Mouse (Mus musculus): ENCODE data around the gene Vwf. TPM values are rescaled to one million over a fixed set of nuclear protein-coding genes. Genes with fewer than 3 reads are reported as not detected.
A peak's percentile ranks its signal among the peaks of the same experiment; 100 is the strongest.

Gene Vwf
- polyA plus RNA-seq, 1 experiment from 2014 or later, result 9.8 TPM

GRCm38 (mm10) chr6:125592536-125592935, 46.0 kb downstream of the Vwf start:
- H3K27me3 ChIP-seq (ENCODE audit: control insufficient read depth, insufficient read depth, low read length), result no peaks in the 10 kb centered on the region
- H3K36me3 ChIP-seq (ENCODE audit: control insufficient read depth, insufficient read depth, low read length), result no peaks in the 10 kb centered on the region
- peak overlapping the region; percentile 88 for H3K27ac ChIP-seq (ENCODE audit: low read length)
- no peak for ATAC-seq (ENCODE audit: insufficient number of reproducible peaks, insufficient read depth, low FRiP score, low read depth)
- no peak overlapping the region for H3K4me3 ChIP-seq (ENCODE audit: low read depth, low read length)
- no peak overlapping the region for H3K4me2 ChIP-seq (replicated peaks; ENCODE audit: low read depth, low read length)
- H3K9ac ChIP-seq (replicated peaks; ENCODE audit: low read depth, low read length), result no peak overlapping the region
- peaks cover 2% of the 10 kb centered on the region; the same call in 1 of the 2 replicates for H3K4me1 ChIP-seq (ENCODE audit: control insufficient read depth, insufficient read depth, low read length)
- H3K9me3 ChIP-seq (ENCODE audit: control insufficient read depth, low read depth, low read length), result no peaks in the 10 kb centered on the region
- 82% methylated on average over 6 of the region's 6 CpGs for WGBS

- H3K9me3 ChIP-seq (ENCODE audit: control insufficient read depth, low read depth, low read length), result no peaks in the 10 kb centered on the region
- no peak overlapping the region for H3K4me3 ChIP-seq (ENCODE audit: low read depth, low read length)
- no peaks in the 10 kb centered on the region for H3K36me3 ChIP-seq (ENCODE audit: control insufficient read depth, insufficient read depth, low read length)
- H3K4me1 ChIP-seq (ENCODE audit: control insufficient read depth, insufficient read depth, low read length), result peaks cover 2% of the 10 kb centered on the region; the same call in 1 of the 2 replicates
- 84% methylated on average over 4 of the region's 4 CpGs for WGBS
- no peak overlapping the region for H3K4me2 ChIP-seq (replicated peaks; ENCODE audit: low read depth, low read length)
- no peak for ATAC-seq (ENCODE audit: insufficient number of reproducible peaks, insufficient read depth, low FRiP score, low read depth)
- H3K9ac ChIP-seq (replicated peaks; ENCODE audit: low read depth, low read length), result no peak overlapping the region
- no peak overlapping the region for H3K27ac ChIP-seq (ENCODE audit: low read length)
- H3K27me3 ChIP-seq (ENCODE audit: control insufficient read depth, insufficient read depth, low read length), result no peaks in the 10 kb centered on the region
Observed at GRCm38 (mm10) chr6:125594311-125594710, 47.7 kb downstream of the Vwf start.

DNA sequence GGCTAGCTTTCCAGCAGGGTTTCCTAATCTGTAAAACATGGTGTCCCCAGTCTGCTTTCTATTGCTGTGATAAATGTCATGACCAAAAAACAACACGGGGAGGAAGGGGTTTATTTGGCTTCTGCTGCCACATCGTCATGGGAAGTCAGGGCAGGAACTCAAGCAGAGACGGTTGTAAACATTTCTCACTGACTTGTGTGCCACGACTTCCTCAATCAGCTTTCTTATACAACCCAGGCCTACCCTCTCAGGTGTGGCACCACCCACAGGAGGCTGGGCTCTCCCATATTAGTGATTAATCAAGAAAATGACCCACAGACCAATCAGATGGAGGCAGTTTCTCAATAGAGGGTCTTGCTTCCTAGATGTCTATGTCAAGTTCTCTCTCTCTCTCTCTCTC, 48.3 kb downstream of the Vwf start:
- WGBS, result 17% methylated on average over 4 of the region's 4 CpGs
- no peak for ATAC-seq (ENCODE audit: insufficient number of reproducible peaks, insufficient read depth, low FRiP score, low read depth)
- no peak overlapping the region for H3K27ac ChIP-seq (ENCODE audit: low read length)

GRCm38 (mm10) chr6:125596701-125597318, 50.2 kb downstream of the Vwf start:
- H3K4me1 ChIP-seq (ENCODE audit: control insufficient read depth, insufficient read depth, low read length), result no peaks in the 10 kb centered on the region
- no peaks in the 10 kb centered on the region for H3K9me3 ChIP-seq (ENCODE audit: control insufficient read depth, low read depth, low read length)
- no peak overlapping the region for H3K27ac ChIP-seq (ENCODE audit: low read length)
- H3K4me2 ChIP-seq (replicated peaks; ENCODE audit: low read depth, low read length), result no peak overlapping the region
- no peaks in the 10 kb centered on the region for H3K36me3 ChIP-seq (ENCODE audit: control insufficient read depth, insufficient read depth, low read length)
- H3K9ac ChIP-seq (replicated peaks; ENCODE audit: low read depth, low read length), result no peak overlapping the region
- no peaks in the 10 kb centered on the region for H3K27me3 ChIP-seq (ENCODE audit: control insufficient read depth, insufficient read depth, low read length)
- H3K4me3 ChIP-seq (ENCODE audit: low read depth, low read length), result no peak overlapping the region
- no peak for ATAC-seq (ENCODE audit: insufficient number of reproducible peaks, insufficient read depth, low FRiP score, low read depth)
- 45% methylated on average over 16 of the region's 16 CpGs for WGBS

More for the DNA sequence above, 48.3 kb downstream of the Vwf start:
- H3K36me3 ChIP-seq (ENCODE audit: control insufficient read depth, insufficient read depth, low read length), result no peaks in the 10 kb centered on the region
- H3K4me3 ChIP-seq (ENCODE audit: low read depth, low read length), result no peak overlapping the region
- no peaks in the 10 kb centered on the region for H3K9me3 ChIP-seq (ENCODE audit: control insufficient read depth, low read depth, low read length)
- peaks cover 2% of the 10 kb centered on the region; the same call in 1 of the 2 replicates for H3K4me1 ChIP-seq (ENCODE audit: control insufficient read depth, insufficient read depth, low read length)
- H3K27me3 ChIP-seq (ENCODE audit: control insufficient read depth, insufficient read depth, low read length), result no peaks in the 10 kb centered on the region
- no peak overlapping the region for H3K9ac ChIP-seq (replicated peaks; ENCODE audit: low read depth, low read length)
- no peak overlapping the region for H3K4me2 ChIP-seq (replicated peaks; ENCODE audit: low read depth, low read length)

DNA sequence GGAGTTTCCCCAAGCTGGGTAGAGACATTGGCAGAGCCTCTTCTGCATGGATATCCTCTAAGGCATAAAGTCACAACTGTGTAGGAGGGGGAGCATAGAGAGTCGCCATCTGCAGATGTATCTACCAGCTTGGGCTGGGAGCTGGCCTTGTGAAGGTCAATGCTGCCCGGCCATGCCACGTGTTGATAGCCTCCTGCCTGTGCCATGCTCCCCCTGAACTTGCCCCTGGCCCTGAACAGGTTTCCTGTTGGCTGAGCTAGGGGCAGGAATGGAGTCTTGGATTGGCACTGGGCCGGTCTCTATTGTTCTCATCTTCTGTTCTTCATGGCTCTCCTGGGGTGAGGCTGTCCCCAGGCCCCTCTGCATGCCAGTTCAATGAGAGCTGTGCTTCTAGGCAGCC, 51.1 kb downstream of the Vwf start:
- no peak overlapping the region for H3K9ac ChIP-seq (replicated peaks; ENCODE audit: low read depth, low read length)
- no peaks in the 10 kb centered on the region for H3K4me1 ChIP-seq (ENCODE audit: control insufficient read depth, insufficient read depth, low read length)
- H3K4me3 ChIP-seq (ENCODE audit: low read depth, low read length), result no peak overlapping the region
- no peaks in the 10 kb centered on the region for H3K36me3 ChIP-seq (ENCODE audit: control insufficient read depth, insufficient read depth, low read length)
- ATAC-seq (ENCODE audit: insufficient number of reproducible peaks, insufficient read depth, low FRiP score, low read depth), result no peak
- H3K27ac ChIP-seq (ENCODE audit: low read length), result no peak overlapping the region
- 92% methylated on average over 4 of the region's 4 CpGs for WGBS
- no peaks in the 10 kb centered on the region for H3K9me3 ChIP-seq (ENCODE audit: control insufficient read depth, low read depth, low read length)
- no peaks in the 10 kb centered on the region for H3K27me3 ChIP-seq (ENCODE audit: control insufficient read depth, insufficient read depth, low read length)
- H3K4me2 ChIP-seq (replicated peaks; ENCODE audit: low read depth, low read length), result no peak overlapping the region

DNA sequence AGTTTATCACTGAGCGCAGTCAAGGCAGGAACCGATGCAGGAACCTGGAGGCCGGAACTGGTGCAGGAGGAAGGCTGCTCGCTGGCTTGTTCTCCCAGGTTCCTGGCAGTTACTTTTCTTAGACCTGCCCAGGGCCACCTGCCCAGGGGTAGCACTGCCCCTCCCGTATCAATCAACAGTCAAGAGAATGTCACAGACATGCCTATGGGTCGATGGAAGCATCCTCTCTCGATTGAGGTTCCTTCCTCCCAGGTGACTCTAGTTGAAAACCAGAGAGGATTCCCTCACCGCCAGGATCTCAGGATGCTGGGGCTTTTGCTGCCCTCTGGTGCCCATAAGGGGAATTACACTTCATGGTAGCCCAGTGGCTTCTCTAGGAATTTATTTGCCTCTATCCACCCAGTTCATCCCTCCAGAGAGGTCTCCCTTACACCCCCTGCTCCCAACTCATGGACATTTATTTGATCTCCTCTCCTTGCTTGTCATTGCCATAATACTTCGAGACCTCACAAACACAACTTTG, 53.5 kb downstream of the Vwf start:
- 42% methylated on average over 9 of the region's 9 CpGs for WGBS
- H3K36me3 ChIP-seq (ENCODE audit: control insufficient read depth, insufficient read depth, low read length), result no peaks in the 10 kb centered on the region
- H3K27ac ChIP-seq (ENCODE audit: low read length), result no peak overlapping the region
- H3K9me3 ChIP-seq (ENCODE audit: control insufficient read depth, low read depth, low read length), result no peaks in the 10 kb centered on the region
- H3K9ac ChIP-seq (replicated peaks; ENCODE audit: low read depth, low read length), result no peak overlapping the region
- no peak for ATAC-seq (ENCODE audit: insufficient number of reproducible peaks, insufficient read depth, low FRiP score, low read depth)
- no peak overlapping the region for H3K4me3 ChIP-seq (ENCODE audit: low read depth, low read length)
- H3K4me1 ChIP-seq (ENCODE audit: control insufficient read depth, insufficient read depth, low read length), result no peaks in the 10 kb centered on the region
- H3K4me2 ChIP-seq (replicated peaks; ENCODE audit: low read depth, low read length), result no peak overlapping the region
- no peaks in the 10 kb centered on the region for H3K27me3 ChIP-seq (ENCODE audit: control insufficient read depth, insufficient read depth, low read length)

- H3K27ac ChIP-seq (ENCODE audit: low read length), result no peak overlapping the region
- no peak for ATAC-seq (ENCODE audit: insufficient number of reproducible peaks, insufficient read depth, low FRiP score, low read depth)
- no peaks in the 10 kb centered on the region for H3K9me3 ChIP-seq (ENCODE audit: control insufficient read depth, low read depth, low read length)
Observed at GRCm38 (mm10) chr6:125600669-125601068, 54.1 kb downstream of the Vwf start.

GRCm38 (mm10) chr6:125601190-125601589, 54.6 kb downstream of the Vwf start:
- Histone ChIP-seq H3K27me3 (ENCODE audit: control insufficient read depth, insufficient read depth, low read length) (no peaks in the 10 kb centered on the region), H3K9ac (replicated peaks; ENCODE audit: low read depth, low read length) (no peak overlapping the region), H3K9me3 (ENCODE audit: control insufficient read depth, low read depth, low read length) (no peaks in the 10 kb centered on the region), H3K27ac (ENCODE audit: low read length) (no peak overlapping the region), H3K4me2 (replicated peaks; ENCODE audit: low read depth, low read length) (no peak overlapping the region), H3K4me1 (ENCODE audit: control insufficient read depth, insufficient read depth, low read length) (no peaks in the 10 kb centered on the region), H3K36me3 (ENCODE audit: control insufficient read depth, insufficient read depth, low read length) (no peaks in the 10 kb centered on the region), H3K4me3 (ENCODE audit: low read depth, low read length) (no peak overlapping the region)
- no peak for ATAC-seq (ENCODE audit: insufficient number of reproducible peaks, insufficient read depth, low FRiP score, low read depth)
- WGBS, result 55% methylated on average over 4 of the region's 4 CpGs

More at GRCm38 (mm10) chr6:125600669-125601068, 54.1 kb downstream of the Vwf start:
- WGBS, result 69% methylated on average over 8 of the region's 8 CpGs
- no peak overlapping the region for H3K9ac ChIP-seq (replicated peaks; ENCODE audit: low read depth, low read length)
- no peaks in the 10 kb centered on the region for H3K27me3 ChIP-seq (ENCODE audit: control insufficient read depth, insufficient read depth, low read length)
- no peaks in the 10 kb centered on the region for H3K4me1 ChIP-seq (ENCODE audit: control insufficient read depth, insufficient read depth, low read length)
- H3K4me3 ChIP-seq (ENCODE audit: low read depth, low read length), result no peak overlapping the region
- no peaks in the 10 kb centered on the region for H3K36me3 ChIP-seq (ENCODE audit: control insufficient read depth, insufficient read depth, low read length)
- no peak overlapping the region for H3K4me2 ChIP-seq (replicated peaks; ENCODE audit: low read depth, low read length)

- H3K27me3 ChIP-seq (ENCODE audit: control insufficient read depth, insufficient read depth, low read length), result no peaks in the 10 kb centered on the region
- no peak overlapping the region for H3K4me3 ChIP-seq (ENCODE audit: low read depth, low read length)
- H3K9me3 ChIP-seq (ENCODE audit: control insufficient read depth, low read depth, low read length), result no peaks in the 10 kb centered on the region
- WGBS, result 56% methylated on average over 5 of the region's 5 CpGs
- ATAC-seq (ENCODE audit: insufficient number of reproducible peaks, insufficient read depth, low FRiP score, low read depth), result no peak
- H3K27ac ChIP-seq (ENCODE audit: low read length), result no peak overlapping the region; the same call in 1 of the 2 replicates
- H3K9ac ChIP-seq (replicated peaks; ENCODE audit: low read depth, low read length), result no peak overlapping the region
- no peaks in the 10 kb centered on the region for H3K36me3 ChIP-seq (ENCODE audit: control insufficient read depth, insufficient read depth, low read length)
- H3K4me2 ChIP-seq (replicated peaks; ENCODE audit: low read depth, low read length), result no peak overlapping the region
- no peaks in the 10 kb centered on the region for H3K4me1 ChIP-seq (ENCODE audit: control insufficient read depth, insufficient read depth, low read length)
Observed at GRCm38 (mm10) chr6:125601748-125602147, 55.2 kb downstream of the Vwf start.
